Mouse (Mus musculus): ENCODE results near the gene Gm20388.

DNA sequence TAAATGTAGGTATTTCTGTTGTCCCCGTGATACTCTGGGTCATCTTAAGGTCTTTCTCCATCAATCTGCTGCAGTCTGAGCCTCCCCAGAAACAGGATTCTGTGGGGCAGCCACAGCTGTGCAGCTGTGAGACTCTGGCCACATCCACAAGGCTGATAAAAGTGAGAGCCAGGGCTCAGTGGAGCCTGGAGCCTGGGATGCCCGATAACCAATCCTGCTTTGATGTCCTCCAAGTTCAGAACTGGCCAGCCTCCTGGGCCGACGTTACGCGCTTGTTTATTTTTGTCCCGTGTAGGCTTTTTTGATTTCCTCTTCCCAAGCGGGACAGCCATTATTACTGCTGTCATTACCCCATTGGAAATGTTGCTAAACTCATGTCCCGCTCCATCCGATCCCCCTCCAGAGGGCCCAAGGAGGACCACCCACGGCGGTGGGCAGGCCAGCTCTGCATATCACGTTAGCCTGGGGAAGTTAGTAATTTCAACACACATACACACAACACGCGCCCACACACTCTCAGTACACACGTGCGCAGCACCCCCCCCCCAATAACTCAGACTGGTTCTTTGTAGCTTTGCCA is 988.3 kb downstream of the Gm20388 start:
- TF ChIP-seq EP300 (optimal IDR thresholded peaks at IDR 0.05) = no peak
- no peak for TF ChIP-seq CTCF (IDR thresholded peaks at IDR 0.05; ENCODE audit: low read depth)
